Comparison of ENCODE assay signal across 12 mouse cellular contexts in genomic region chr3:142390288-142390687, GRCm38 (mm10). TPM values are rescaled to one million over a fixed set of nuclear protein-coding genes. Genes with fewer than 3 reads are reported as not detected.
DNase-seq lines count a peak whose midpoint lies in the region; ATAC-seq and TF ChIP-seq lines count a peak whose summit lies in the region.
"Had no signal": no experiment of that assay in that cellular context is flagged by ENCODE, and none has a peak within 500 bp of the region (broad histone marks: within the 10 kb centered on the region; RNA-seq: fewer than 3 reads in every experiment).

No protein-coding gene starts in this region.

- H3K4me3 ChIP-seq in gastrocnemius, adult 2 months = peak overlapping the region; percentile 36
- no peak overlapping the region for H3K4me3 ChIP-seq in embryonic facial prominence, embryonic 14.5 days (ENCODE audit: low read depth, low read length)
- H3K4me3 ChIP-seq: embryonic facial prominence, embryonic 13.5 days; liver, embryonic 13.5 days had no signal

- 59% methylated on average over 2 of the region's 2 CpGs for WGBS in embryonic facial prominence, embryonic 14.5 days

- peak; percentile 52 for DNase-seq in gastrocnemius, adult 2 months
- no peak for DNase-seq in gastrocnemius, postnatal 36 days
- DNase-seq in embryonic facial prominence, embryonic 14.5 days (ENCODE audit: low spot score) = peak; percentile 20
- DNase-seq in heart, postnatal 10 days = peak; percentile 68 to 74
- peak; percentile 62 to 84 for DNase-seq in kidney, postnatal 25 days
- DNase-seq in right cerebral cortex, postnatal 14 days = no peak
- no peak for DNase-seq in right cerebral cortex, postnatal 25 days
- no peak for DNase-seq in frontal cortex, postnatal 14 days (ENCODE audit: low spot score in 2 of 2)
- DNase-seq: liver, embryonic 13.5 days; thymus, postnatal 4 days had no signal

- no peak for TF ChIP-seq CTCF in gastrocnemius, adult 2 months (IDR thresholded peaks at IDR 0.05)

- H3K9ac ChIP-seq in embryonic facial prominence, embryonic 14.5 days (ENCODE audit: low read depth, low read length) = no peak overlapping the region
- H3K9ac ChIP-seq: embryonic facial prominence, embryonic 13.5 days; liver, embryonic 13.5 days had no signal

- no peaks in the 10 kb centered on the region; the same call in none of the 2 replicates for H3K4me1 ChIP-seq in embryonic facial prominence, embryonic 14.5 days (ENCODE audit: control insufficient read depth, insufficient read depth, low read length)

- H3K4me2 ChIP-seq in embryonic facial prominence, embryonic 14.5 days (ENCODE audit: low read depth, low read length) = no peak overlapping the region
- H3K4me2 ChIP-seq: embryonic facial prominence, embryonic 13.5 days; liver, embryonic 13.5 days had no signal

- ATAC-seq in embryonic facial prominence, embryonic 14.5 days (ENCODE audit: low read depth) = no peak

- no peaks in the 10 kb centered on the region for H3K9me3 ChIP-seq in embryonic facial prominence, embryonic 14.5 days (ENCODE audit: control insufficient read depth, low read length)
- H3K9me3 ChIP-seq: embryonic facial prominence, embryonic 13.5 days; liver, embryonic 13.5 days had no signal

- no peaks in the 10 kb centered on the region for H3K27me3 ChIP-seq in embryonic facial prominence, embryonic 14.5 days (replicated peaks; ENCODE audit: control insufficient read depth, insufficient read depth, low read length)
- H3K27me3 ChIP-seq: liver, embryonic 13.5 days had no signal

- H3K27ac ChIP-seq in gastrocnemius, adult 2 months = peak overlapping the region; percentile 77
- no peak overlapping the region for H3K27ac ChIP-seq in embryonic facial prominence, embryonic 14.5 days (replicated peaks; ENCODE audit: low read depth, low read length)
- H3K27ac ChIP-seq: embryonic facial prominence, embryonic 13.5 days; liver, embryonic 13.5 days; macrophage had no signal

- H3K36me3 ChIP-seq in embryonic facial prominence, embryonic 14.5 days (ENCODE audit: control insufficient read depth, insufficient read depth, low read length) = no peaks in the 10 kb centered on the region
- H3K36me3 ChIP-seq: embryonic facial prominence, embryonic 13.5 days had no signal

- intact Hi-C loops in gastrocnemius, adult 2 months (cut with DNase I) = no loop called here
- intact Hi-C loops in gastrocnemius, postnatal 36 days (cut with DNase I) = no loop called here
- intact Hi-C loops in heart, postnatal 10 days (cut with DNase I) = no loop called here

RNA-seq across cellular contexts. Expression of gene Pdlim5, which starts 5.2 kb away (rescaled TPM):
- 100 to 1,000 TPM; 585 to 709 TPM for total RNA-seq in gastrocnemius, adult 2 months (2021)
- total RNA-seq in gastrocnemius, postnatal 36 days (2021) = 100 to 1,000 TPM; 512 to 573 TPM
- polyA plus RNA-seq in embryonic facial prominence, embryonic 14.5 days (2014; fragmentation: Nextera tagmentation; extraction: Ambion mirVana) = 63.6 and 84.5 TPM in 2 replicates
- 100 to 1,000 TPM; 523 to 617 TPM for total RNA-seq in heart, postnatal 10 days (2021)

Comparison
In these comparisons a context has a peak if more than half of its experiments do, and no peak if none do; other contexts are left out.
1. DNase-seq: peak in gastrocnemius, adult 2 months (single experiment), embryonic facial prominence, embryonic 14.5 days (single experiment), heart, postnatal 10 days (2 of 2) and kidney, postnatal 25 days (2 of 2); none in gastrocnemius, postnatal 36 days (0 of 2), right cerebral cortex, postnatal 14 days (single experiment), right cerebral cortex, postnatal 25 days (single experiment) and frontal cortex, postnatal 14 days (0 of 2).